Mouse (Mus musculus) gastrocnemius, postnatal 4 days (tissue): ENCODE data around the gene A730061H03Rik. TPM values are rescaled to one million over a fixed set of nuclear protein-coding genes. Genes with fewer than 3 reads are reported as not detected.

Experiments used
- DNase-seq, 2 experiments: peaks; one replicate each; pipeline ENCODE4 v3.0.0; 2021 to 2022; ENCODE audit warnings: low spot score in 2 of 2, mixed read lengths in 2 of 2
- total RNA-seq, 2 experiments: library from RNA; stranded (reverse); gene quantifications; 2 replicates each; pipeline ENCODE4 v1.2.3; 2021

The A730061H03Rik gene
- total RNA-seq, 2 experiments from 2014 or later = 1.4 TPM; not detected in 1

DNA sequence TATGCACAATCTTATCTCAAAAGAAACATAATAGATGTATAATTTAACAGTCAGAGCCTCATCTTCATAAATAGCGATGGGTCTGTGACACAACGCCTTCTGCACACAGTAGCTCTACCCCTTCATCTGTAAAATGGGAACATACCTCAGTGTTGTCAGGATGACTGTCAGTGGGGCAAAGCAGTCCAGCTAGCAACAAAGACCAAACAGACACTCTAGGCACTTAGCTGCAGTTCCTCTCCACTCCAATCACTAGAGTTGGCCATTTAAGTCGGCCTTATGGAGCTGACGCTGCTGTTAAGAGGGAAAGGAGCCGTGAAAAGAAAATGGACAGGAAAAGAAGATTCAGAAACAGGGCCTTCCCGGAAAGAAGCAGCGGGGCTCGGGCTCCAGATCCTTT, 8.4 kb downstream of the A730061H03Rik start:
- no peak for DNase-seq

DNA sequence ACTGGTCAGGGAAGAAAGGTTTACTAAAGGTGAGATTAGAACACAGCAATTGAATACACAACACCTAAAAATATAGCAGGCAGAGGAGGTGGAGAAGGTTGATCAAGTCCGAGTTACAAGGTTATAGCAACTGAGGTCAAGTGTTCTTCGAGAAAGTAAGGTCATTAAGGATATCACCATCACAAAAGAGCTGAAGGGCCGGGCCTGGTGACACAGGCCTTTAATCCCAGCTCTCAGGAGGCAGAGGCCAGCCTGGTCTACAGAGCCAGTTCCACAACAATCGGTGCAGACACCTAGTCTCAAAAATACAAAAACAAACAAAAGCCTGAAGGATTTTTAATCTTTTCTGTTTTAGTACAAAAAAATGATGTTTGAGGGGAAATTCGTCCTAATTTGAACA, 8.9 kb downstream of the A730061H03Rik start:
- no peak for DNase-seq

DNA sequence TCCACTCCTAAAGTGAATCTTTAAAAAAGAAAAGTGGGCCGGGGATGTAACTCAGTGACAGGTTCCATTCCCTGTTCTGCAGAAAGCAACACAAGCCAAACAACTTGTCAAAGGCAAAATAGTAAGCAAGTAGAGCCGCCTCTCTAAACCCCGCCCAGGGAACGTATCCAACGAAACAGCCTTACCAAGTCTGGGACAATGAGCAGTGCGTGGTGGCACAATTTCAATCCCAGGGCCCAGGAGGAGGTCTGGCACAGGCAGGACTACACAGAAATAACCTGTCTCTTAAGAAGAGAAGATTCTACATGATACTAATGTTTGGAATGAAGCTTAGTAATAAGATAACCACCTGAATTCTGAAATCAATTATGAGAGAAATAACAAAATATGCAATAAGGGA, 10.0 kb downstream of the A730061H03Rik start:
- no peak for DNase-seq

DNA sequence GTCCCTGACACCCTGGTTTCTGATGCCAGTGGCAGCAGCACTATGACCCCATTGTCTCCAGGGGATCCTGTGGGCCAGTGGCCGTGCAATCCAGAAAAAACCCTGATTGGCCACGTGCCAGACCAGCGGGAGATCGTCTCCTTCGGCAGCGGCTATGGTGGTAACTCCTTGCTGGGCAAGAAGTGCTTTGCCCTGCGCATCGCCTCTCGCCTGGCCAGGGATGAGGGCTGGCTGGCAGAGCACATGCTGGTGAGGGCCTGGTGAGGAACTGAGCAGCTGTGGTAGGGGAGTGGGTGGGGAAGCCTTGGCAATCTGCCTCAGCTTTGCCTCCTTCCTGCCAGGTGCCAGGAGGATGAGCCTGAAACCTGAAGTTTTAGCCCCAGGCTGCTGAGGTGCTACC, 15.9 kb downstream of the A730061H03Rik start:
- no peak for DNase-seq

DNA sequence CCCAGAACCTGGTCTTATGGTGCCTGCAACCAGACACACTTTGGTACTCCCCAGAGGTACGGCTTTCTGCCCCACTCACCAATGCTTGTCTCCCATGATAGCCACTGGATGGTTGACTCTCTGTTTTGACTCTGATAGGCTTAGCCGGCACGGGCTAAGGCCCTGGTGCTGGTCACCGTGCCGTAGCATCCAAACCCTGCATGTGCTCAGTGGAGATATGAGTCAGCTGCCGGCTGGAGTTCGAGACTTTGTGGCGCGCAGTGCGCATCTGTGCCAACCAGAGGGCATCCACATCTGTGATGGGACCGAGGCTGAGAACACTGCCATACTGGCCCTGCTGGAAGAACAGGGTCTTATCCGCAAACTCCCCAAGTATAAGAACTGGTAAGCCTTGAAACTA, 17.9 kb downstream of the A730061H03Rik start:
- DNase-seq = no peak

DNA sequence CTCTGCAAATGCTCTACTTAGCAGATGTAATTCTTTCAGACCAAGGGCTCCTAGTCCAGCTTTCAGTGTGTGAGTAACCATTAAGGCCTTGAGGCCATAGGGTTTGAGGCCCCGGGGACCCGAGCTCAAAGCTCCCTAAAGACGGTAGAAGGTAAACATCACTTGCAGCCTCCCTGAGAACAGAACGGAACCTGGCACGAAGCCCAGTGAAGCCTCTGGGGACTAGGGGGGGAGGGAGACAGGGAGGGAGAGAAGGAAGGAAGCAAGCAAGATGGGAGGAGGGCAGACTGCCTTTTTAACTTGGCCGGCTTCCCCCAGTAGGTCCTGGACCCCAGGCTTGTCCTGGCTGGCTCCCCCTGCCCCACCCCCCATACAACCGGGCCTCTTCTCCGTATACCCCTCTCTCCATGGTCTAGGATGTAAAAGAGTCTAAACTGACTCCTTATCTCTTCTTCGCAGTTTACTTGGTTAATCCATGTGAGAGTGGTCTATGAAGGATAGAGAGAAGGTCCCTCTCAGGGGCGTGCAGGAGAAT, 19.4 kb downstream of the A730061H03Rik start:
- DNase-seq = peak; percentile 70 to 82

DNA sequence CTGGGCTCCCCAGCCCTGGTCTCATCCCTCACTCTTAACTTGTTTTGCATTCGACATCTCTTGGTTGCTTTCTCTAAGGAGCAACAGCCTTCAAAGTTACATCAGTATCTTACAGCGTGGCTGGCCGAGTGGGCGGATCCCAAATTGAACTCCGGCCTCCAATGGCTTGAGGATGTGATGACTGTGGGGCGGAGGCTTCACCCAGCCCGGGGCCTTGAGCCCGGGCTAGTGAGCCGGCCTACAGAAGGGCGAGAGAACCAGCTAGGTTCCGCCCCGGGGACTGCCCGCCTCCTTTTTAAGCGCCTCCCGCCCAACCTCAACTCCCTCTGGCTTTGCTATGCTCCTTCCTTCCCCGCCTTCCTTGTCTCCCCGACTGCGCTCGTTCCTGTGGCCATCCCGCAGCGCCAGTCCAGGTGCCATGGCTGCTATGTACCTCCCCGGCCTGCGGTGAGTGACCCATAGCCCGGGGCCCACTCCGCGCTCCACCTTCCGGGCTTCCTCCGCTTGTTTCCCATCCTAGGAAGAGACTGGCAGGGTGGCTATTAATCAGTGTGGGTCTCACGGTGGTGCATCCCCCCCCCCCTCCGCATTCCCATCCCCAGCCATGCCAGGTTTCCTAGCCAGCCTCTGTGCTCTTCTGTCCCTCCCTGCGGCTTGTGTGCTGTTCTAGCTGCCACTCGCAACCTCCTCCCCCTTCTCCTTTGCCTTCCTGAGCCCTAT, 20.0 kb downstream of the A730061H03Rik start, which contains the start of gene Pck2:
Gene Pck2, plus strand, starts transcription at position 200 of the 720 bp plus-strand sequence.
- peak; percentile 75 to 85 for DNase-seq

DNA sequence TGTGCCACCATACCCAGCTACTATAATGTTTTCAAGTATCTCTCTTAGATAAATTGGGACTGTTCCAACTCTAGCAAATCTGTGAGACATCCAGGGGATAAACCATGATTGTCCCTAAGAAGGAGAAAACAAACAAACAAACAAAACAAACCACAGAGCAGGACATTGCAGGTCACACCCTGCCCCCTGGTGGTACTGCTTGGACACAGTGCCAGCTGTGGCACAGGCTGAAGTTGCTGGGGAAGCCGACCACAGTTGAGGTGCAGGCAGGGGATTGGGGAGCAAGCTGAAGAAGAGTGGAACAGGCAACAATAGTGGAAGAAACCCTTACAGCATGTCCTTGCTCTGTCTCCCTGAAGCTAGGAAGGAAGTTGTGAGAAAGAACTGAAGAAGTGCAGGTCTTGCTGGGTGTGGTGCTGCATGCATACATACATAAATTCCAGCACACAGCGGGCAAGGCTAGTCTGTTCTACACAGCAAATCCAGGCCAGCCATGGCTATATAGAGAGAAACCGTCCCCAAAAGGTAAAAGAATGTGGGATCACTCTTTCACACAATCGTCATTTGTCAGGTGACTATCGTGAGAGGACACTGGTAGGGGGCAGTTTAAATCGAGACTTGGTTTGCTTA, 24.0 kb downstream of the A730061H03Rik start:
- DNase-seq = no peak

DNA sequence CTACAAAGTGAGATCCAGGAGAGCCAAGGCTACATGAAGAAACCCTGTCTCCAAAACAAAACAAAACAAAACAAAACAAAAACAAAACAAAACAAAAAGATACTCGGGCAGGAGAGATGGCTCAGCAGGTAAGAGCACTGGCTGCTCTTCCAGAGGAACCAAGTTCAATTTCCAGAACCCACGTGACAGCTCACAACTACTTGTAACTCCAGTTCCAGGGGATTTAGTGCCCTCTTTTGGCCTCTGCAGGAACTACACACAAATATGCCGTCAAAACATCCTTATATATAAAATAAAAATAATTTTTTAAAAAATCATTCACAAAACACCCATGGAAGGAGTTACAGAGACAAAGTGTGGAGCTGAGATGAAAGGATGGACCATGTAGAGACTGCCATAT, 32.3 kb downstream of the A730061H03Rik start:
- no peak for DNase-seq

DNA sequence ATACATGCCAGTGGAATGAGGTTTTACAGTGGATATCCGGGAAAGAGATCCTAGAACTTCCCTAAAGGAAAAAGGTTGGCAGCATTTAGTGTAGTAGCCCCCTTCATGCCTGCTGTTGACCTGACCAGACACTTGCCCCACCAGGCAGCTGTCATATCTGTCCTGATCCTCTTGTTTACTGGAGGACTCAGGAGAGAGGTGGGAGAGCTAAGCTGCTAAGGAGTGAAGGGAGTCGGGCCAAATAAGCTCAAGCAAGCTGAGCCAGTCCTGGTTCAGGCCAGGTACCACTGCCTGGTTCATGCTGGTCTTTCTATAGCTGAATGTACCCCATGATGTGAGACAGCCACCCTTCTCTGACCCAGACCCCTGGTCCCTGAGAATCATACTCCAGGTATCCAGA, 33.5 kb downstream of the A730061H03Rik start:
- no peak for DNase-seq

DNA sequence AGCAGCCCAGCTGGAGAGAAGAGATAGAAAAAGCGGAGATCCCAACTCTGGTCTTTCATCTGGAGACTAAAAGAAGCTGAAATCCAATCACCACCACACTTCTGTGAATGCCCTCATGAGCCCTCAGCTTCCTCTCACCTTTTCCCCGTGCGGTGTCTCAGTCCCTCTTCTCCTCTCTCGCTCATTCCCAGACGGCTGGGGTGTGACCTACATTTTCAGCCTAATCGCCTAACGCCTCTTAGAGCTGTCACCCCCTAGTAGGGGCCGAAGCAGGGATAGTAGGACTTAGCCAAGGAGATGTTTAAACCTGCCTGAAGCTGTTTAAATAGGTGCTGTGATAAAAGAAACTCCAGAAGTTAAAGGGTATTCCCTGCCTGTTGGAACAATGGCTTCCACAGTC, 35.4 kb downstream of the A730061H03Rik start, which contains the start of gene Nrl:
Gene Nrl, minus strand, starts transcription at position 197 of the 400 bp plus-strand sequence.
- no peak for DNase-seq

DNA sequence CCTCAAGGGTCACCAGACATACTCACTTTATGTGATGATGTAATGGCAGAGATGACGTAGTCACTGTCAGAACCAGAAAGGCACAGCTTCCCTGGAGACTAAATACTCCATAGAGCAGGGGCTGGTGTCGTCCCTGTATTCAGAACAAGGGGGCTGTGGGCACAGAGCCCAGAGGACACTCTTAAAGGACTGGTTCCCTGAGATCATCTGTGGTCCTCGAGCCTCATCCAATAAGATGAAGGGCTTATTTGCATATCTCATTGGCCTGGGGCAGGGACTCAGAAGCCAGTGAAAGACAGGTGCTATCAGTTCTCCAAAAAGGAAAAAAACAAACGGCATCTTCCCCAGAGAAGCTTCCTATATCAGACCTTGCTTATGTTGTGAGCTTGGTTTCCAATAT, 36.1 kb downstream of the A730061H03Rik start:
- no peak for DNase-seq

DNA sequence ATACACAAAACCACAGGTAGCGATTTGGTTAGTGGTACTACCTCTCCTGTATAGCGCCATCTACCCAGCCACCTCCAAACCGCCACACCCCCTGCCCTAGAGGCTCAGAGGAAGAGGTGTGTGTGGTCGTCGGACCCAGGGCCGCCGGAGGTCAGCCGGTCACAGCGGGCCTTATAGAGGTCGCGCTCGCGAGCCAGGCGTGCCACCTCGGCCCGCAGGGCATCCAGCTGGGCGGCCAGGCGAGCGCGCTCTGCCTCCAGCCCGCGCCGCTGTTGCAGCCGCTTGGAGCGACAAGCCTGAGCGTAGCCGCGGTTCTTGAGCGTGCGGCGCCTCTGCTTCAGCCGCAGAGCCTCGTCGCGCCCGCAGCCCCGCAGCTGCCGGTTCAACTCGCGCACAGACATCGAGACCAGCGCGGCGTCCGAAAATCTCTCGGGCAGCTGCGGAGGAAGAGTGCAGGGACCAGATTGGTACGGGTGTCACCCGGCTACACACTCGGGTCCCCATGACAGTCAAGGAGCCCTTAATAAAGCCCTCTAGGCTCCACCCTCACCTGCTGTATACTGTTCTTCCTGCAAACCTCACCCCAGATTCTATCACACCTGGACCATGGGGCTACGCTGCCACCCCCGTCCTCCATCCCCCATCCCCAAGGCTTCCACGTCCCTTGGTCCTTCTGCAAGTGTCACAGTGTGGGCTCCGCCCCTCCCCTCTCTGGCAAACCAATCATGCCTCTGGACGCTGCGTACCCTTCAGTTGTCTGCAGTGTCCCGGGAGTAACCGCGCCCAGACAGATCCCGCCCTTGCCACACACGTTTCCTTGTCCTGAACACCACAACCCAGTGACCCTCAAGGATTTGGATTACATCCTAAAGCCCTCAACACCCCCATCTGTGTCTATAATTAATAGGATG, 39.5 kb downstream of the A730061H03Rik start:
- DNase-seq = no peak

DNA sequence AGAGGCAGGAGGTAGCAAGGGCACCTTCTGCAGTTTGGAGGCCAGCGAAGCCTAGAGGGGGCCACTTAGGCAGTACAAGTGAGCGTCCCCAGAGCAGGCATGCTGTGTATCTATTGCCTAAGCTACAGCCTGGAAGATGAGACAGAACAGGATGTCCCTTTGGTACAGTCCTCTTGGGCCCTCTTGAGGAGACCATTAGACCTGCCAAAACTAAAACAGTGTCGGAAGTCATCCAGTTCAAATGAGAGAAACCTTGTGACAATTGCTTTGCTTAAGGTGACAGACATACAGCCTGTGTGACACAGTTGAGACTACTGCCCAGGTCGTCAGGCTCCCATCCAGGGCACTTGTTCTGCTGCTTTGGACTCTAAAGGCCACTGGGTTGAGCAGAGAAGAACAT, 40.6 kb downstream of the A730061H03Rik start:
- DNase-seq = no peak

DNA sequence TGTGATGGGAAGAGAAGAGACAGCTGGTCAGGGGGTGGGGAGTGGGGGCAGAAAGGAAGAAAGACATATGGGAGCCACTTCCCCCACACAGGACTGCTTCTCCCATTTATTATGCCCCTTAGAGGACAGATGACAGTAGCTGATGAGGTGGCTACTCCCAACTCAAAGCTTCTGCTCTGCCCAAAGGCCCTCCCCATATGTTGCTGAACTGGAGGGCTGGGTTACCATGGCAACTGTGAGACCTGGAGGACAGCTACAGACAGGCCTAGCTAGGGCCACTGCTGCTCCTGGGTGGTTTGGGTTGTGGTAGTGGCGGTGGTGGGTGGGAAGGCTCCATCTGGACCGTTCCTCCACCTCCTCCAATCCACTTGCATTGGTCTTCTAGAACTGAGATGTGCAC, 41.3 kb downstream of the A730061H03Rik start:
- DNase-seq = no peak

DNA sequence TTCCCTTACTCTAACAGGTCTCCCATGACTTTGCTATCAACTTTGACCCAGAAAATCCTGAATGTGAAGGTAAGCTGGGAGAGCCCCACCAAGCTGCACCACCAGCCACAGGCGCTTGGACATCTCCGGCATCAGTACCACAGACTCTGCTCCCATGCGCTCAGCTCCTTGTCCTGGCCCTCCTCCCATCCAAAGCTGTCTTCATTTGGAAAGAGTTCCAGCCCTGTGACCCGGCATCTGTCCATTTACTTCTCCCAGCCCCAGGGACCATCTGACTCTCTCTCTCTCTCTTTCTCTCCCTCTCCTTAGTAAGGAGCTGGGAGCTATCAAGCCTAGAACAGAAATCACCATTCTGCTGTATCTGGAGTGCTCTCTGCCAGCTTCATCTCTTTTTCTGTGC, 44.4 kb downstream of the A730061H03Rik start:
- no peak for DNase-seq

DNA sequence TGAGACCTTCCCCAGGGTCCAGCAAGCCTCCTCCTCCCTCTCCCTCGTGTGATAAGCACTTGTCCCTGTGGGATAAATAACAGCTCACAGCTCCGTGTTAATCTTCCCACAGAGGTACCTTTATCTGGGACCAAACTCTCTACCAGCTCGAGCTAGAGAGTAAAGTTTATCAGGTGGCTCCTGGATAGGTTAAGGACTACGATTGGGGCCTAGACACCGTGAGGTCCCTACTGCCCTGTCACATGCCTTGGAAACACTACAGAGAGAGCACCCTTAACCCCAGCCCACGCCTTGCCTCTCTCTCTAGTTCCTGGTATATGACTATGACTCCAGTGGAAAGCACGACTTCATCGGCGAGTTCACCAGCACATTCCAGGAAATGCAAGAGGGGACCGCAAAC, 46.3 kb downstream of the A730061H03Rik start:
- no peak for DNase-seq

DNA sequence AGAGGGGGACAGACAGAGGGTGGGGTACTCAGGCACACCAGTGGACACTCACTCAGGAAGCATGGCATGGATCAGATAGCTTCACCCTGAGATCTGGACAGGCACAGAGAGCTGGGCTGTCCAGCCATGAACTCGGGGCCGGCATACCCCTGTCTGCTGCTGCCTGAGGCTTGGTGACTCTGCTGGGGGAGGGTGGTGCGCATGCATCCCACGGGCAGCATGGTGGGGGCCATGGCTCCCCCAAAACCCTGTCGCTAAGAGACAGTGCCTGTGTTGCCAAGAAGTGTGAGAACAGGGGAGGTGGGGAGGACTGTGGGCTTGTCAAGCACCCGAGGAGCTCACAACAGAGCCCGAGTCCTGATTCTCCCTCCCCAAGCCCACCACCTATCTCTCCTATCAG, 49.2 kb downstream of the A730061H03Rik start:
- DNase-seq = no peak

DNA sequence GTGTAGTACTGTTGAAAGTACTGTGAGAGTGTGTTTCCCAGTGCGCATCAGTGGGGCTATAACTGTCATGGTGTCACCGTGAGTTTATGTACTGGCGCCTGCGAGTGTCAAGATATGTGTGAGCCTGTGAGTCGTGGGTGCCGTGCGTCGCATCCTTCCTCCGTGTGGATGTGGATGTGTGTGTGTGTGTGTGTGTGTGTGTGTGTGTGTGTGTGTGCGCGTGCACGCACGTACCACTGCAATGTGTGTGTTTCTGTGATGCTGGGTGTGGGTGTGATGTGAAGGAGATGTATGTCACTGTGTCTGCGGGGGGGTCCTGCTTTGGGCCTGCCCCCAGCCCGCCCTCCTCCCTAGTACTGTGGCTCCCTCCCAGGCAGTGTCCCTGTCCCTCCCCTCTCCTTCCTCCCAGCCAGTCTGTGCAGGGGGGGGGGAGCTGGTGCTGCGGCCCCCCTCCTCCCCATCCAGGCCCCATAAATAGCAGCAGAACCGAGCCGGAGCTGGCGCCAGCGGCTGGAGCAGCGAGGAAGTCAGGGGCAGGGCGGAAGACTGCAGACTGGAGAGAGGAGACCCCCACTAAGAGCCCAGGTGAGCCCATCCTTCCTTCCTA, 50.0 kb downstream of the A730061H03Rik start, which contains the start of gene Cpne6:
Gene Cpne6, plus strand, starts transcription at position 321 of the 607 bp plus-strand sequence.
- DNase-seq = no peak
